8 mouse cellular contexts compared by ENCODE assay signal in the genomic region with DNA sequence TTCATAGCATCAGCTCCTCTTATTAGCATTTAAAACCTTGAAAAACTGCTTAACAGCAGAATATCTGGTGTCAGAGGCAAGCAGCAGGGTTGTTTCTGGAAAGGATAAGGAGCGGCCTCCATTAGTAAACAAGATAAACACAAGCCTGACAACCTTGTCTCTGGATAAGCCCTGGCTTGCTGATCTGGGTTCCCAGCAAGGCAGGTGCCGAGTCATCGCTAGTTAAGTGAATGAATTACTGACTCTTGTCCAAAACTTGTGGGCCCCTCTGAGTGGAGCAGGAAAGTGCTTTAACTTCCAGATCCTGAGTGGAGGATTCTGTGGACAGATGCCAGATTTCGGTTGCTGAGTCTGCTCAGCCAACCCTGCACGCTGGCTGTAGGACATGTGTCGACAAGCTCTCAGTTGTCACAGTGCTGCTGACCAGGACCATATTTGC.
A peak's percentile ranks its signal among the peaks of the same experiment; 100 is the strongest.
DNase-seq lines count a peak whose midpoint lies in the region; ATAC-seq and TF ChIP-seq lines count a peak whose summit lies in the region.

No protein-coding gene starts in this region.

- WGBS in heart, embryonic 13.5 days = 11% methylated on average over 6 of the region's 6 CpGs
- 36% methylated on average over 6 of the region's 6 CpGs for WGBS in limb, embryonic 15.5 days
- 70% methylated on average over 6 of the region's 6 CpGs for WGBS in spleen, adult 2 months

- peaks cover 41% of the 10 kb centered on the region for H3K4me1 ChIP-seq in heart, embryonic 13.5 days
- peaks cover 35% of the 10 kb centered on the region for H3K4me1 ChIP-seq in limb, embryonic 15.5 days
- H3K4me1 ChIP-seq in spleen, adult 2 months (ENCODE audit: control insufficient read depth, insufficient read depth, insufficient read length) = 0 out of 2 replicates have a peak, but pooled peaks cover 2% of the 10 kb centered on the region

- no peak overlapping the region for H3K4me3 ChIP-seq in heart, embryonic 13.5 days
- no peak overlapping the region for H3K4me3 ChIP-seq in limb, embryonic 15.5 days
- H3K4me3 ChIP-seq in spleen, adult 2 months (ENCODE audit: extremely low read depth, insufficient read depth, insufficient read length) = no peak overlapping the region

- H3K9me3 ChIP-seq in heart, embryonic 13.5 days = no peaks in the 10 kb centered on the region
- no peaks in the 10 kb centered on the region for H3K9me3 ChIP-seq in limb, embryonic 15.5 days

- peak overlapping the region; percentile 16 for H3K4me2 ChIP-seq in heart, embryonic 13.5 days
- no peak overlapping the region for H3K4me2 ChIP-seq in limb, embryonic 15.5 days

- TF ChIP-seq CTCF in spleen, adult 2 months (IDR thresholded peaks at IDR 0.05; ENCODE audit: extremely low read depth, insufficient read depth, insufficient read length, insufficient replicate concordance) = no peak

- peak overlapping the region; percentile 85 for H3K27ac ChIP-seq in heart, embryonic 13.5 days (replicated peaks)
- peak overlapping the region; percentile 50; the same call in 1 of the 2 replicates for H3K27ac ChIP-seq in limb, embryonic 15.5 days
- peak overlapping the region; percentile 48; the same call in 1 of the 2 replicates for H3K27ac ChIP-seq in spleen, adult 2 months (ENCODE audit: insufficient read depth, low read length)

- TF ChIP-seq POLR2A in spleen, adult 2 months (IDR thresholded peaks at IDR 0.05; ENCODE audit: low read depth, low read length) = no peak

- H3K9ac ChIP-seq in heart, embryonic 13.5 days = no peak overlapping the region
- no peak overlapping the region for H3K9ac ChIP-seq in limb, embryonic 15.5 days

- no peaks in the 10 kb centered on the region for H3K36me3 ChIP-seq in heart, embryonic 13.5 days
- H3K36me3 ChIP-seq in limb, embryonic 15.5 days = no peaks in the 10 kb centered on the region
- no peaks in the 10 kb centered on the region for H3K36me3 ChIP-seq in spleen, adult 2 months (ENCODE audit: control insufficient read depth, insufficient read depth, low read length)

- DNase-seq in adrenal gland, postnatal 10 days = peak; percentile 38
- DNase-seq in adrenal gland, postnatal 25 days = no peak
- DNase-seq in 416B (ENCODE audit: low read depth) = peak; percentile 18
- no peak for DNase-seq in spleen, adult 2 months (ENCODE audit: low read depth in 1 of 2, low spot score in 2 of 2)
- no peak for DNase-seq in frontal cortex, postnatal 14 days (ENCODE audit: low spot score in 2 of 2)

- peak; percentile 16; the same call in 1 of the 2 replicates for ATAC-seq in heart, embryonic 13.5 days (ENCODE audit: extremely low read depth, insufficient number of reproducible peaks, low FRiP score, low TSS enrichment)
- ATAC-seq in limb, embryonic 15.5 days (ENCODE audit: insufficient number of reproducible peaks, low FRiP score, low TSS enrichment, low read depth) = peak; percentile 42; the same call in 1 of the 2 replicates
- ATAC-seq in frontal cortex, adult (ENCODE audit: low TSS enrichment) = no peak

- peaks cover 6% of the 10 kb centered on the region for H3K27me3 ChIP-seq in heart, embryonic 13.5 days (replicated peaks)
- no peaks in the 10 kb centered on the region for H3K27me3 ChIP-seq in limb, embryonic 15.5 days
- H3K27me3 ChIP-seq in spleen, adult 2 months (ENCODE audit: control insufficient read depth, insufficient read depth, low read length) = no peaks in the 10 kb centered on the region

Comparison
In these comparisons a context has a peak if more than half of its experiments do, and no peak if none do; other contexts are left out.
1. DNase-seq: peak in adrenal gland, postnatal 10 days (single experiment) and 416B (single experiment); none in adrenal gland, postnatal 25 days (single experiment), spleen, adult 2 months (0 of 2) and frontal cortex, postnatal 14 days (0 of 2).
2. Peak in every context shown above with its lines, with median percentiles within 50 percentile points of each other: H3K27ac ChIP-seq.